Mouse (Mus musculus): ENCODE data around the gene Il1b.

DNA sequence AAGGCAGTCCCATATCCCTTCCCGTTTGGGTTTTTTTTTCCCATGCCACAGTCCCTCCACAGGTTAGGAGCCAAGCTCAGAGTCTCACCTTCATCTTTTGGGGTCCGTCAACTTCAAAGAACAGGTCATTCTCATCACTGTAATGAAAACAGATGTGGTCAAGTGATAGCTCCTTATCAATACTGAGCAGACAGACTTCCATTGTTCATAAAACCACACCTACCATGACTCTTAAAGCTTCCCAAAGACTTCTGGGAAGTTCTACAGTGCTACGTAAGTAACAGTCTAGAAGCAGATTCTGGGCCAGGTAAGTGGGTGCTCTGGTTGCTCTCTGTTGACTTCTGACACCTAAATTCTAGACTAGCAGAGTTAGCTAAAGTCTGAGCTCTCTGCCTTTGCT is 1.3 kb downstream of the Il1b start:
- TF ChIP-seq MAX (IDR thresholded peaks at IDR 0.05) (no peak), CTCF (IDR thresholded peaks at IDR 0.05; ENCODE audit: control insufficient read depth, insufficient read depth, insufficient read length) (no peak), CEBPB (IDR thresholded peaks at IDR 0.05; ENCODE audit: low read depth) (no peak), USF1 (IDR thresholded peaks at IDR 0.05; ENCODE audit: low read depth) (no peak), MYOG (IDR thresholded peaks at IDR 0.05; ENCODE audit: control insufficient read depth, extremely low read depth, insufficient read length) (no peak), MYOD1 (IDR thresholded peaks at IDR 0.05; ENCODE audit: control insufficient read depth, insufficient read length, low read depth) (no peak), FOSL1 (IDR thresholded peaks at IDR 0.05; ENCODE audit: insufficient read depth, low read length, poor library complexity, severe bottlenecking) (no peak)
